Mouse (Mus musculus) adrenal gland, postnatal 10 days (tissue): ENCODE measurements around the gene Trafd1. TPM values are rescaled to one million over a fixed set of nuclear protein-coding genes. Genes with fewer than 3 reads are reported as not detected.
"Not testable (repeated sequence)": the region's sequence is repeated elsewhere in the genome, so short reads cannot be mapped to it uniquely, and the experiment has no call there.

Experiments used
- DNase-seq: peaks from one replicate; pipeline ENCODE4 v3.0.0; 2021; ENCODE audit warnings: mixed read lengths
- total RNA-seq, 2 experiments: library from RNA; stranded (reverse); gene quantifications; 2 replicates each; pipeline ENCODE4 v1.2.3; 2021

Trafd1 gene
- total RNA-seq, 2 experiments from 2014 or later = 52.3 TPM

DNA sequence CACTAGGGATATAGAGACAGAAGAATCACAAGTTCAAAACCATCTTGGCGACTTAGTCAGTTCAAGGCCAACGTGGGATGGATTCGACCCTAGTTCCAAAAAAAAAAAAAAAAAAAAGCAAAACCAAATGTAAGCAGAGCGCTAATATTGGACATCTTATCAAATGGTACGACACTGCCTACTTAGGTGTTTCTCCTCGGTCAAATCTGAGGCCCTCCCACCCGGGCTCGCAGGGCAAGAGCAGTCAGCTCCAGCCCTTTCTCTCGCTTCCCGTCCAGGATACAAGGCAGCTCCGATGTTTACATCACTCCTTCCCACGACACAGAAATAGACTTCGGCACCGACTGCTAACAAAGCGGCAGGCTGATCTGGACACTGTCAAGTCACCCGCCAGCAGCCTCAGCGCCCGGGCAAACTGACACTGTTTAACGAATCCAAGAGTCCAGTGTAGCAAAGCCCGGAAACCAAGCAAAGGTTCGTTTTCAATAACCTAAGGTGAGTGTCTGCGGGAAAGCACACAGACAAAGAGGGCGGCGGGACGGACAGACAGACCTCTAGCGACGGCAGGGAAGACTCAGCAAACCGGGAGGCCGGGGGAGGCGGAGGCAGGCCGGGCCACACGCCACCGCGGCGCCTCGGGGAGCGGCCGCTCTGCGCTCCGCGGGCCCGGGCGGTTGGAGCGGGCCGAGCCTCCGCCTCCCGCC is 523 bp downstream of the Trafd1 start:
- DNase-seq = no peak

DNA sequence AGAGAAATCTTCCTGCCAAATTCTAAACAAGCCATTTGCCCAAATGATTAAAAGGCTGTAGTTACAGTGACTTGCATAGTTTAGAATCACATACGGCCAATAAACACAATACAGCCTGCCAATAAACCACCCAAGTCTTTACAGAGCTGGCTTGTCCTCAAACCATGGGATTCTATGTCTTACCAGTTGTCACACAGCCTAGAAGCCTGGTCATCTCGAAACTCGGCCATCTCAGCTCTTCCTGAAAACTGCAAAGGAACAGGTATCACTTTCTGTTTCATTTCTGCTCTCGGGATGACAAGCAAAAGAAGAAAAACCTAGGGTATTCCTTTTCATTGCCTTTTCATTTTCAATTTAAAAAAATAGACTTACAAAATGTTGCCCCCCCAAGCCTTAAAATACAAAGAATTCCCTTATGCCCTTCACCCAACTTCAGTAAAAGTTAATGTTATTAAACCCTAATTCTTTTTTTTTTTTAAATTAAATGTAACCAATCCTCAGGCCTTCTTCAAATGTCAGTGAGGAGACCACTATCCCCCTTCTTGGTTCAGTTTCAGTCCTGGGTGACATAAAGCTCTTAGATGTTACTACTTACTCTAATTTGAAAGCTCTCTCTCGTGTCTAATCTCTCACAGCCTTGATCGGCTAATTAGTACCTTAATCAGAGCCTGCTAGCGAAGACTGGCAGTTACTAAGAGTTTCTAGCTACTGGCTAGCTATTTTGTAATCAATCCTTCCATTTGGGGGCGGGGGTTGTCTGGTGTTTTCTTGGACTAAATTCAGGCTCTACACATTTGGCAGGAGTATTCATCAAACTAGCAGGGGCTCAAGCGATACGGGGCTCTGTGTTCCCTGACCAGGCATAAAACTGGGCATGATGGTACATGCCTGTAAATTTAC is 1.3 kb downstream of the Trafd1 start:
- DNase-seq = no peak

DNA sequence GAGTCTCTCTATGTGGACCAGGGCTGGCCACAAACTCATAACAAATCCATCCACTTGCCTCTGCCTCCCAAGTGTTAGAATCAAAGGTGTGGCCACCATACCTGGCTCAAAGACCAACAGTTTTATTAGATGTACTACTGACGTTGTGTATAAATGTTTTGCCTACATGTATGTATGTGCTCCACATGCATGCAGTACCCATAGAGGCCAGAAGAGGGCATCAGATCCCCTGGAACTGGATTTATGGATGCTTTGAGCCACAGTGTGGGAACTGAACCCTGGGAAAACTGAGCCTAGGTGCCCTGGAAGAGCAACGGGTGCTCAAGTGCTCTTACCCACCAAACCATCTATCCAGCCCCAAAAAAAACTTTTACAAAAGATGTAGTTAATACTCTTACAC is 4.7 kb downstream of the Trafd1 start:
- DNase-seq = no peak

GRCm38 (mm10) chr5:121378678-121379256 is 6.7 kb downstream of the Trafd1 start:
- no peak for DNase-seq

DNA sequence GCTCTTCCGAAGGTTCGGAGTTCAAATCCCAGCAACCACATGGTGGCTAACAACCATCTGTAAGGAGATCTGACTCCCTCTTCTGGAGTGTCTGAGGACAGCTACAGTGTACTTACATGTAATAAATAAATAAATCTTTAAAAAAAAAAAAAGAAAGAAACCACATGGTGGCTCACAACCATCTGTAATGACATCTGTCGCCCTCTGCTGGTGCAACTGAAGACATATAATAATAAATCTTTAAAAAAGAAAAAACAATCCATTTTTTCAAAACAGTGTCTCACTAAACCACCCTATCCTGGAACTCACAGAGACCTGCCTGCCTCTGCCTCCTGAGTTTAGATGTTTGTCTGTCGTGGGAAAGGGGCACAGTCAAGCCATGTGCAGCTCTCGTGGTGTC is 8.5 kb downstream of the Trafd1 start:
- not testable (repeated sequence) for DNase-seq

- no peak for DNase-seq
Observed at GRCm38 (mm10) chr5:121374790-121375189, 10.6 kb downstream of the Trafd1 start.

DNA sequence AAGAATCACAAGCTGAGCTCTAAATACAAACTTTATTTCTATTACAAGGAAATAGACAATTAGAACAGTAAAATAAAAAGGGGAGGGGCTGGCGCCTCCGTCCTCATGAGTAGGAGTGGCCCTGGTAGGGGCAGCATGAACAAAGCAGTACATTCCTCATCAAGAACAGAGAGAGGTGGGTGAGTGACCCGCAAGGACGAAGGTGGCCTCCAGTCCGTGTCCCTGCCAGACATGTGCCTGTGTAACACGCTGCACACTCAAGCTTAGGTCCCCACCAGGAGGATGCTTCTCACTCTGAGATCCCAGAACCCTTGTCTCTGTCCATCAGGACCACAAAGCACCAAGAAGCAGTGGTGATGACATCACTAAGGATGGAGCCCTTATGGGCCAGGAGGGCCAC is 13.7 kb downstream of the Trafd1 start:
- no peak for DNase-seq

DNA sequence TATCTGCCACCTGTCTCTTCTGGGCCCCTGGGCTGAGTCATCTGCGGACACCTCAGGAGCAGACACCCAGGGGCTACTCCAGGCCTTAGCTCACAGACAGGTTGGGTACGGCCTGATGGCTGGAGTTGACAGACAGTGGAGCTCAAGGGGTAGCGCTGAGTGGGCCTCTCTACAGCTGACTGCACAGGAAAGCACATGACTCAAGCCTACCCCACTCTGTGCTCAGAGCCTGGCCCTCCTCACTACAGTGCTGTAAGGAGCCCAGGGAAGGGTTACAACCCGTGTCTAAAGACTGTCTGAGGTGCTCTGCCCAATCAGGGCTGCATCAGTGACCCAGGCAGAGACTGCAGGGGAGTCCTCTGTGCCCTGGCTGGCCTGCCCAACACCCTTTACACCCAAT is 18.2 kb downstream of the Trafd1 start:
- no peak for DNase-seq

GRCm38 (mm10) chr5:121366449-121367225 is 18.8 kb downstream of the Trafd1 start:
- no peak for DNase-seq

GRCm38 (mm10) chr5:121363441-121363840 is 22.0 kb downstream of the Trafd1 start:
- DNase-seq = peak; percentile 27

GRCm38 (mm10) chr5:121361696-121362095 is 23.7 kb downstream of the Trafd1 start:
- no peak for DNase-seq

- DNase-seq = no peak
Observed at GRCm38 (mm10) chr5:121359229-121359628, 26.2 kb downstream of the Trafd1 start.

DNA sequence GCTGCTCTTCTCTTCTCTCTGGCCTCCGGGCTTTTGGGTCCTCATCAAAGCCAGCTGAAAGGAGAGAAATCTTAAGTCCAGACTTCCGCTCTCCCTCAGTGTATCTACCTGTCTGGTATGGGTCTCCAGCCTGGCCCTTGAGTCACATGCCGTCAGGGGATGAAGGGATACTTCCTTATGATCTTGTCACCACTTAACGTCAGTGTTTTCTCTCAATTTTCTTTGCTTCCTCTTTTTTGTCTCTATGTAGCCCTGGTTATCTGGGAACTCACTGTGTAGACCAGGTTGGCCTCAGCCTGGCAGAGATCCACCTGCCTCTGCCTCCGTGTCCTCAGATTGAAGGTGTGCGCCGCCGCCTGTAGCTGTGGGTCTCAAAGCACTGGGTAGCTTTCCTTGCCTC is 41.4 kb downstream of the Trafd1 start:
- DNase-seq = no peak

GRCm38 (mm10) chr5:121342490-121342889 is 42.9 kb downstream of the Trafd1 start:
- no peak for DNase-seq

GRCm38 (mm10) chr5:121340965-121341473 is 44.4 kb downstream of the Trafd1 start:
- no peak for DNase-seq

- DNase-seq = no peak
Observed at GRCm38 (mm10) chr5:121339507-121340230, 45.8 kb downstream of the Trafd1 start.

DNA sequence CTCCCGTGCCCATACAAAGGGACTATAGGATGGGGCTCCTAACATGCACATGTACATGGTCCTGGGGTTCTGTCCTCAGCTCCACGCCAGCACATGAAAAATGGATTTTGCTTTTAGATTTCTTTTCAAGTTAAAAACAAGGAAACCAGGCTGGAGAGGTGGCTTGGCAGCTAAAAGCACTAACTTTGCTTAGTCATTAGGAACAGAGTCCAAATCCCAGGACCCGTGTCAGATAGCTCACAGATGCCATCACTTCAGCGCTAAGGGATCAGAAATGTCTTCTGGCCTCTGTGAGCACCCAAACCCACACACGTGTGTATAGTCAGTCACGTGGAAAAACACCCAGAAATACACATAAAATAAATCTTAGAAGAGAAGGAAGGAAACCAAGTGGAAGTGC is 48.7 kb downstream of the Trafd1 start:
- DNase-seq = no peak

DNA sequence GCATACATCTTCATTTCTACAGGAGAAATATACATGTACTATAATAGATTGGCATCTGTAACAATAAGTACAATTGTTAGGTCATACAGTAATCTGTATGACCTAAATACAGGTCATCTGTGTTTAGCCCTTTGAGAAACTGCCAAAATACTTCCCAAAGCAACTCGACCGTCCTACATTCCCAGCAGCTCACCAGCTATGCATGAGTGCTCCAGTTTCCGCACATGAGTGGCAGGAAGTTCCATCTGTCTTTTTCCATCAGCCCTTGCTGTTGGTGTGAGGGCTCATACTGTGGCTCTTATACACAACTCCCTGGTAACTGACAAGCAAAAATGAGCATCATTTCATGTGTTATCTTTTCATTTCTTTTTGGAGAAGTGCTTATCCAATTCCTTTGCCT is 49.4 kb downstream of the Trafd1 start:
- DNase-seq = no peak

- DNase-seq = no peak
Observed at GRCm38 (mm10) chr5:121335426-121335825, 50.0 kb downstream of the Trafd1 start.

GRCm38 (mm10) chr5:121334454-121334853 is 51.0 kb downstream of the Trafd1 start:
- DNase-seq = no peak

GRCm38 (mm10) chr5:121333976-121334375 is 51.5 kb downstream of the Trafd1 start:
- DNase-seq = no peak
